14 mouse cellular contexts compared by ENCODE assay signal in the genomic region with DNA sequence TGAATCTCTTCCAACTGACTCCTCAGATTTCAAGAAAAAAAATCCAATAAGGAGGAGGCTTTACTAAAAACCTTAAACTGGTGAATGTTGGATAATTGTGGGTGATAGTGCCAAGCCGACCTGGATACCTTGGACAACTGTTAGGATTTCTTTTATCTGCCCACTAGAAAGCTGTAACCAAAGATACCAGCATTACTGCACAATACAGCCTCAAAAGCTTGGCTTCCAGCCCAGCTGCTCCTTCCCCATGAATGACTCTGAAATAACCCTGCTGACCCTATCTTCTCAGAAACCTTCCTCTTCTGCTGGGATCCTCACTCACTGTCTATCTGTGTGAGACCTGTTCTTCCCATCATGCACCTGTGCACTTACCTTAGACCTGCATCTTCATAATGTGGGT.
"Had no signal": no experiment of that assay in that cellular context is flagged by ENCODE, and none has a peak within 500 bp of the region (broad histone marks: within the 10 kb centered on the region; RNA-seq: fewer than 3 reads in every experiment).

No protein-coding gene starts in this region.

- H3K9ac ChIP-seq: limb, embryonic 12.5 days; liver, embryonic 14.5 days had no signal

- DNase-seq: kidney, adult 11 months; kidney, adult 9 months; kidney, postnatal 4 days; liver; lung, adult 2 months; lung, postnatal 36 days; thymus, postnatal 36 days had no signal

- H3K4me1 ChIP-seq: limb, embryonic 12.5 days had no signal

- ATAC-seq: lung, postnatal 0 days; midbrain, embryonic 16.5 days had no signal

- H3K4me2 ChIP-seq: limb, embryonic 12.5 days; midbrain, embryonic 11.5 days had no signal

- H3K27me3 ChIP-seq: limb, embryonic 12.5 days had no signal

- H3K9me3 ChIP-seq: limb, embryonic 12.5 days had no signal

- H3K27ac ChIP-seq: kidney, postnatal 0 days; left cerebral cortex, adult 2 months; limb, embryonic 12.5 days; liver, embryonic 14.5 days had no signal

- H3K4me3 ChIP-seq: left cerebral cortex, adult 2 months; limb, embryonic 12.5 days had no signal
